Mouse (Mus musculus) testis, adult 2 months (tissue): Measurements from ENCODE around the gene Fyn.

Experiments
- CTCF ChIP-seq: fragments of 200-500 bp; IDR thresholded peaks from 2 replicates; pipeline ENCODE4 v1.5.1; 2012; ENCODE audit warnings: low read depth, mild to moderate bottlenecking, inconsistent platforms, low read length, moderate library complexity; ENCODE audit not compliant: control insufficient read depth, insufficient read depth, insufficient replicate concordance
- POLR2A ChIP-seq: fragments of 200-500 bp; IDR thresholded peaks from 2 replicates; pipeline ENCODE4 v1.6.1; 2012; ENCODE audit warnings: low read depth, mild to moderate bottlenecking, inconsistent platforms, low read length, moderate library complexity; ENCODE audit not compliant: control insufficient read depth

- TF ChIP-seq CTCF (no peak), POLR2A (no peak)
Measured at GRCm38 (mm10) chr10:39535347-39535746, 166.7 kb downstream of the Fyn start.
